Mouse (Mus musculus) ES-E14 (cell line): Measurements from ENCODE around the gene Thra. TPM values are rescaled to one million over a fixed set of nuclear protein-coding genes. Genes with fewer than 3 reads are reported as not detected.

Experiments
- DNase-seq: peaks from one replicate; pipeline ENCODE4 v3.0.0-alpha.2; 2013; ENCODE audit warnings: low read depth, low spot score
- H3K27ac ChIP-seq: 2 replicates; pipeline ENCODE4 v1.5.1; 2012; ENCODE audit warnings: low read depth, mild to moderate bottlenecking, low read length, moderate library complexity, mixed read lengths; ENCODE audit not compliant: poor library complexity, insufficient read depth, severe bottlenecking
- H3K36me3 ChIP-seq: 2 replicates; pipeline ENCODE4 v1.6.1; 2012; ENCODE audit warnings: mild to moderate bottlenecking, low read length, moderate library complexity, mixed read lengths; ENCODE audit not compliant: control insufficient read depth, poor library complexity, insufficient read depth, severe bottlenecking
- H3K4me1 ChIP-seq, 2 experiments: fragments of 150-350 bp in 1 of 2; sonication (generic) in 1 of 2; 2 replicates each; pipeline ENCODE4 v1.6.1; 2012; ENCODE audit warnings: low read length in 2 of 2, mild to moderate bottlenecking in 1 of 2, mixed read lengths in 1 of 2; ENCODE audit not compliant: control insufficient read depth in 2 of 2, insufficient read depth in 2 of 2, poor library complexity in 1 of 2
- H3K4me3 ChIP-seq, 2 experiments: fragments of 150-350 bp in 1 of 2; sonication (generic) in 1 of 2; 2 replicates each; pipeline ENCODE4 v1.5.1; 2012; ENCODE audit warnings: low read length in 2 of 2, low read depth in 1 of 2, mild to moderate bottlenecking in 1 of 2, mixed read lengths in 1 of 2; ENCODE audit not compliant: insufficient read depth in 1 of 2, poor library complexity in 1 of 2, severe bottlenecking in 1 of 2
- H3K9ac ChIP-seq: 2 replicates; pipeline ENCODE4 v1.6.1; 2012; ENCODE audit warnings: low read depth, mild to moderate bottlenecking, low read length, mixed read lengths; ENCODE audit not compliant: poor library complexity, insufficient read depth, severe bottlenecking
- H3K9me3 ChIP-seq: fragments of 150-350 bp; sonication (generic); 2 replicates; pipeline ENCODE4 v1.6.1; 2012; ENCODE audit warnings: low read depth, mild to moderate bottlenecking, low read length; ENCODE audit not compliant: control insufficient read depth, insufficient read depth
- CHD2 ChIP-seq: IDR thresholded peaks from 2 replicates; pipeline ENCODE4 v1.6.1; 2014; ENCODE audit warnings: mild to moderate bottlenecking, low read depth, low read length, inconsistent platforms
- HCFC1 ChIP-seq: IDR thresholded peaks from 2 replicates; pipeline ENCODE4 v1.6.1; 2012; ENCODE audit warnings: low read length, inconsistent platforms, borderline replicate concordance; ENCODE audit not compliant: insufficient read depth
- MAFK ChIP-seq: IDR thresholded peaks from 2 replicates; pipeline ENCODE4 v1.6.1; 2014; ENCODE audit warnings: mild to moderate bottlenecking, low read depth, low read length, inconsistent platforms; ENCODE audit not compliant: insufficient read depth
- ZC3H11A ChIP-seq: IDR thresholded peaks from 2 replicates; pipeline ENCODE4 v1.6.1; 2012; ENCODE audit warnings: low read depth, mild to moderate bottlenecking, inconsistent platforms, low read length, borderline replicate concordance
- ZNF384 ChIP-seq: IDR thresholded peaks from 2 replicates; pipeline ENCODE4 v1.6.1; 2012; ENCODE audit warnings: low read depth, low read length, inconsistent platforms
- in situ Hi-C, 2 experiments: fragments of 600-800 bp; cut with MboI; formaldehyde crosslinking; loops; one replicate each; pipeline ENCODE4 v1.15.1; 2025; ENCODE audit warnings: low sequenced_read_pairs in 2 of 2, inconsistent platforms in 1 of 2; ENCODE audit not compliant: unreplicated experiment in 2 of 2
- total RNA-seq: library from RNA; depleted of rRNA; stranded (reverse); fragments of 300-350 nt; gene quantifications from 2 replicates; pipeline ENCODE4 v1.2.3, GENCODE M21; 2012

Thra gene
- total RNA-seq, 1 experiment, result 7.7 TPM

DNA sequence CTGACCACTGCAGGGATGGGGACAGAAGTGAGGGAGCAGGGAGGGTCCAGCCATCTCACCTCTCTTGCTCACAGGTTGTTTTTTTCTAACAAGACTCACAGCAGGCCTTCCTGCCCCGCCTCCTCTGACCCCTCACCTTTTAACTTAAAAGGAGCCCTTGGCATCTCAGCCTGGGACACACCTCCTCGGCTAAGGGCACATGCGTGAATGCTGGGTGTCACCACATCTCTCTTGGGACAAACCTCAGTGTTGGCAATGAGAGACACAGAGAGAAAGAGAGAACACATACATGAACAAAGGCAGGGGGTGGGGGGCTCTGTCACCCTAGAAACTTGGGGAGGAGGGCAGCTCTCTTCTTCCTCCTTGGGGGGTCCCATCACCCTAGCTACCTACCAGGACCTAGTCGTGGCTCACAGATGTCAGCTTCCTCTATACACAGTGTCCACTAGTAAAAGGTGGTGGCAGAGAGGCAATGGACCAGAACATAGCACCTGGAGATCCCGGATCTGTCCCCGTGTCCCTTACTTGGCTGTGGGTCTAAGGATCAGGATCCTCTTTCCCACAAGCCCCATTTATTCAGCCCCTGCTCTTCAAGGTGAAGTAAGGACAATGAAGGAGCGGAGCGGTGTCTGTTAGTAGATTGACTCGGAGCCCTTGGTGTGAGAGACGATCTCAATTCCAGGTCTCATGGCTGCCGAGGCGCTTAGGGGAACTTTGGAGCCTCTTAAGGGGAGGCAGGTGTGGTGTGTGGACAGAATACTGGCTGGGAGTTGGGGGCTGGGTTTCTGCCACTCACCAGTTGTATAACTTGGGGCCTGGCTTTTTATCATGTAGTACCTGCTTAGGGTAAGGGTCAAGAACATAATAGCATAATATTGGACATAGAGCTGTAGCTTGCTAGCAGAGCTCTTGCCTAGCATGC lies 5.8 kb downstream of the Thra start:
- H3K27ac ChIP-seq, result no peak overlapping the region
- peaks cover 15 to 63% of the 10 kb centered on the region in 2 experiments; a peak in 3 of 4 replicates for H3K4me1 ChIP-seq
- no peak overlapping the region for H3K4me3 ChIP-seq
- TF ChIP-seq CHD2 (no peak), HCFC1 (no peak), ZC3H11A (no peak), MAFK (no peak), ZNF384 (no peak)
- no peak overlapping the region; the same call in 1 of the 2 replicates for H3K9ac ChIP-seq
- in situ Hi-C loops, result no loop called here
- DNase-seq, result no peak
- no peaks in the 10 kb centered on the region for H3K9me3 ChIP-seq
- no peaks in the 10 kb centered on the region for H3K36me3 ChIP-seq

GRCm38 (mm10) chr11:98746855-98747693 lies 6.6 kb downstream of the Thra start:
- no peak for DNase-seq
- in situ Hi-C loops, result no loop called here
- H3K9ac ChIP-seq, result no peak overlapping the region
- H3K4me1 ChIP-seq, result peaks cover 15 to 63% of the 10 kb centered on the region in 2 experiments; a peak in 3 of 4 replicates
- H3K4me3 ChIP-seq, result no peak overlapping the region
- H3K36me3 ChIP-seq, result no peaks in the 10 kb centered on the region
- no peak for TF ChIP-seq MAFK
- TF ChIP-seq HCFC1, result no peak
- TF ChIP-seq ZC3H11A, result no peak
- TF ChIP-seq ZNF384, result no peak
- TF ChIP-seq CHD2, result no peak
- no peaks in the 10 kb centered on the region for H3K9me3 ChIP-seq
- no peak overlapping the region for H3K27ac ChIP-seq

- Histone ChIP-seq H3K4me1 (peaks cover 15 to 58% of the 10 kb centered on the region in 2 experiments; a peak in 3 of 4 replicates), H3K36me3 (no peaks in the 10 kb centered on the region), H3K9me3 (no peaks in the 10 kb centered on the region), H3K9ac (no peak overlapping the region; the same call in 1 of the 2 replicates), H3K27ac (no peak overlapping the region), H3K4me3 (no peak overlapping the region)
- DNase-seq, result no peak
- in situ Hi-C loops, result no loop called here
- TF ChIP-seq CHD2, result no peak
- TF ChIP-seq MAFK, result no peak
- TF ChIP-seq ZC3H11A, result no peak
- no peak for TF ChIP-seq HCFC1
- no peak for TF ChIP-seq ZNF384
Observed at GRCm38 (mm10) chr11:98747804-98748505, 7.5 kb downstream of the Thra start.
